Mouse (Mus musculus): Measurements from ENCODE around the gene Mad1l1. TPM values are rescaled to one million over a fixed set of nuclear protein-coding genes. Genes with fewer than 3 reads are reported as not detected.

Mad1l1 gene
- polyA plus RNA-seq, 1 experiment: 22.6 TPM

DNA sequence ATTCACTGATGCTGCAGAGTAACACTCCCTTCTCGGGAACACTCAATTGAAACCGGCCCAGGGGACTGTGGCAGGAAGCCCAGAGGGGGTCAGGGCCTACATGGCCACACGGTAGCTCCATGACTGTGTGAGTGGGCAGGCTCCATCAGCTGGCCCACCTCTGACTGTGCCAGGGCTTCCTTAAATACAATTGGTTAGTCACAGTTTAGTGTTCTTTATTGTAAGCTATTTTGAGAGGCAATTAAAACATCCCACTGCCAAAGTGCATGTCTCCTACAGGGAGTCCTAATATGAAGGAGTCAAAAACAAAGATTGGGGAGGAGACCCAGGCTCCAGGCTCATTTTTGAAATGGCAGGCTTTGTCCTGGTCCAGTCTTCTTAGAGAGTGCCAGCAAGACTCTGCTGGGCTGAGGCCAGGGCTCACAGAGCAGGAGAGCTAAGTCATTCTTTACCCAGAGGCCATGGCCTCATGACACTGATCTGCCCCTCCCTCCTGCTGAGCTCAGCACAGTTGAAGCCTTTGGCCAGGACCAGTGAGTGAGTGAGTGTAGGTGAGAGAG lies 297.3 kb downstream of the Mad1l1 start:
- no peak for TF ChIP-seq CTCF (IDR thresholded peaks at IDR 0.05; ENCODE audit: borderline replicate concordance, insufficient read depth, low read length)
- TF ChIP-seq POLR2A (IDR thresholded peaks at IDR 0.05; ENCODE audit: low read depth, low read length): no peak
- Histone ChIP-seq H3K27ac (ENCODE audit: insufficient read depth, low read length) (no peak overlapping the region), H3K4me3 (ENCODE audit: insufficient read depth, low read length) (no peak overlapping the region), H3K4me1 (ENCODE audit: control insufficient read depth, insufficient read depth, low read length) (no peaks in the 10 kb centered on the region)

DNA sequence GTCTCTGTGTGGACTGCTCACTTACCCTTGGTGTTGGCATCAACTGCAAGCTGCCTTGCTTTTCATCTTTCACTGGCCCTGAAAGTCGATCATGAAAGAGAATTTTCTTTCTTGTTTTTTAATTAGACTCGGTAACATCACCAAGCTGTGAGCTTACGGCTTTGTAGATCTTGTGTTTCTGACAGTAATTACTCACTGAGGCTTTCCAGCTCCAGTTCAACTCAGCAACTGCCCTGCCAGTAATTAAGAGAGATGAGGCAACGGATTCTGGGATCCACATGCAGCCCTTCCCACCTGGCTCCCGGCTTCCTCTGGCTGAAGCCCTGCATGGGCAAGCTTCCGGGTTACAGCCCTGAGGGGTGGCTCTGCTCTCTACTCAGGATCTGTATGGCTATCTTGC lies 298.5 kb downstream of the Mad1l1 start:
- H3K4me1 ChIP-seq (ENCODE audit: control insufficient read depth, insufficient read depth, low read length): no peaks in the 10 kb centered on the region; the same call in 1 of the 2 replicates
- no peak for TF ChIP-seq CTCF (IDR thresholded peaks at IDR 0.05; ENCODE audit: borderline replicate concordance, insufficient read depth, low read length)
- TF ChIP-seq POLR2A (IDR thresholded peaks at IDR 0.05; ENCODE audit: low read depth, low read length): no peak
- no peak overlapping the region for H3K4me3 ChIP-seq (ENCODE audit: insufficient read depth, low read length)
- no peak overlapping the region for H3K27ac ChIP-seq (ENCODE audit: insufficient read depth, low read length)

DNA sequence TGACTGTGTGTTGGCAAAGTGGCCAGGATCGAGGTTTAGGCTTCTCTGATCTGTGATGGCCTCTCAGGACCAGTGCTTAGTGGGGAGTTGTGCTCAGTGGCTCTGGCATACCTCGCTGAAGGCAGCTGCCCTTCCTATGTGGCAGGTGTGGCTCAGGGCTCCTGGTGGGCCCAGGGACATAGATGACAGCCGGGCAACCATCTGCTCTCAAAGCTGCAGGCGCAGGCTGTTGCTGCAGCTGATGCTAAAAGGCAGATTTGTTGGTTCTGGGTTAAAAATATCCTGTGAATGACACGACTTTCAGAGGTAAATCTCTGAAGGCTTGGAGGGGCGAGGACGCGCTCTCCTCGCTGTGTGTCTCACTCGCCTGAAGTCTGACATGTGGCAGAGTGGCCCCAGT lies 299.6 kb downstream of the Mad1l1 start:
- Histone ChIP-seq H3K27ac (ENCODE audit: insufficient read depth, low read length) (no peak overlapping the region), H3K4me3 (ENCODE audit: insufficient read depth, low read length) (no peak overlapping the region), H3K4me1 (ENCODE audit: control insufficient read depth, insufficient read depth, low read length) (no peaks in the 10 kb centered on the region; the same call in 1 of the 2 replicates)
- TF ChIP-seq CTCF (IDR thresholded peaks at IDR 0.05; ENCODE audit: borderline replicate concordance, insufficient read depth, low read length): no peak
- TF ChIP-seq POLR2A (IDR thresholded peaks at IDR 0.05; ENCODE audit: low read depth, low read length): no peak

DNA sequence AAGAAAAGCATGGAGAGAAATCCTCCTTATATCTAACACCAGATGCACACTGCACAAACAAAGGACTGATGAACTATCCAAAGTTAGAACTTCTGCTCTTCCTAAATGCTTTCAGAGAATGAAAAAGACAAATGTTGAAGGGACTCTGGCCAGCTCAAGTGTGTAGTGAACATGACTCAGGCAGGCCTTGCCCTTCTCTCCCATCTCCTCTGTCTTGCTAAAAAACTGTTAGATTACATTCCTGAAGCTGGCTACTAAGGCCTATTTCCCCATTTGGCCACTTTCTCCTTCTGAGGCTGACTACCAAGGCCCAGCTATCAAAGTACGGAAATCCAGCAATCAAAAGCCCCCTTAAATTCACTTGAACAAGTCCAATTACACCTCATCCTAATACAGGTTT lies 301.7 kb downstream of the Mad1l1 start:
- TF ChIP-seq POLR2A (IDR thresholded peaks at IDR 0.05; ENCODE audit: low read depth, low read length) (no peak), CTCF (IDR thresholded peaks at IDR 0.05; ENCODE audit: borderline replicate concordance, insufficient read depth, low read length) (no peak)
- no peak overlapping the region for H3K27ac ChIP-seq (ENCODE audit: insufficient read depth, low read length)
- no peak overlapping the region for H3K4me3 ChIP-seq (ENCODE audit: insufficient read depth, low read length)
- H3K4me1 ChIP-seq (ENCODE audit: control insufficient read depth, insufficient read depth, low read length): peaks cover 12% of the 10 kb centered on the region

DNA sequence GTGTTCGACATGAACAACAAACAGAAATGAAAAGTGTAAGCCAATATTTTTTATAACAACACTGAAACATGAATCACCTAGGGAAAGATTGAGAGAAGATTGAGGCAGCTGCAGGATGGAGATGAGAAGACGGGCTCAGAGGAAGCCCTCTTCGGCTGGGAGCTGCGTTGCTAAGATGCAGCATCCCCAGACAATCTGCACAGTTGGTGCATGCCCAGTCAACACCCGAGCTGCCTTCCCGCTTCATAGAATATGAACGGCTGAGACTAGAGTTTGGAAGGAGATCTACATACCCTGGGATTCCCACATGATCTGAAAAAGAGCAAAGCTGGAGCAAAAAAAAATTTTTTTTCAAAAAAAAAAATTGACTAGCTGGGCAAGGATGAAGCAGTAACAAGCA lies 302.6 kb downstream of the Mad1l1 start:
- Histone ChIP-seq H3K4me3 (ENCODE audit: insufficient read depth, low read length) (no peak overlapping the region), H3K27ac (ENCODE audit: insufficient read depth, low read length) (no peak overlapping the region), H3K4me1 (ENCODE audit: control insufficient read depth, insufficient read depth, low read length) (peaks cover 14% of the 10 kb centered on the region)
- TF ChIP-seq CTCF (IDR thresholded peaks at IDR 0.05; ENCODE audit: borderline replicate concordance, insufficient read depth, low read length) (no peak), POLR2A (IDR thresholded peaks at IDR 0.05; ENCODE audit: low read depth, low read length) (no peak)

DNA sequence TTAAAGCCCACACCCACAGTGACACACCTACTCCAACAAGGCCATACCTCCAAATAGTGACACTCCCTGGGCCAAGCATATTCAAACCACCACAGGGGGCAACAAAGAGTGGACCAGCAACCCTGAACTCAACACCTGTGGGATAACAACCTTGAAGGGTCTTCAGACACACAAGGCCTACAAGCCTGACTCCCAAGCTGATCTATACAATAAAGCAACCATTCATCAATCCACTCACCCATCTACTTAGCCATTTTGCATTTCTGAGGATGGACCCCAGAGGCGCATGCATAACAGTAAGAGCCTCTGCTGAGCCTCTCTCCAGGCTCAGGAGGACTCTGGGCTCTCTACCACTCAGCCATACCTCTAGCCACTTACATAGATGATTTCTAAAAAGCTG lies 304.5 kb downstream of the Mad1l1 start:
- Histone ChIP-seq H3K27ac (ENCODE audit: insufficient read depth, low read length) (no peak overlapping the region), H3K4me1 (ENCODE audit: control insufficient read depth, insufficient read depth, low read length) (peaks cover 17% of the 10 kb centered on the region), H3K4me3 (ENCODE audit: insufficient read depth, low read length) (no peak overlapping the region)
- TF ChIP-seq CTCF (IDR thresholded peaks at IDR 0.05; ENCODE audit: borderline replicate concordance, insufficient read depth, low read length) (no peak), POLR2A (IDR thresholded peaks at IDR 0.05; ENCODE audit: low read depth, low read length) (no peak)

DNA sequence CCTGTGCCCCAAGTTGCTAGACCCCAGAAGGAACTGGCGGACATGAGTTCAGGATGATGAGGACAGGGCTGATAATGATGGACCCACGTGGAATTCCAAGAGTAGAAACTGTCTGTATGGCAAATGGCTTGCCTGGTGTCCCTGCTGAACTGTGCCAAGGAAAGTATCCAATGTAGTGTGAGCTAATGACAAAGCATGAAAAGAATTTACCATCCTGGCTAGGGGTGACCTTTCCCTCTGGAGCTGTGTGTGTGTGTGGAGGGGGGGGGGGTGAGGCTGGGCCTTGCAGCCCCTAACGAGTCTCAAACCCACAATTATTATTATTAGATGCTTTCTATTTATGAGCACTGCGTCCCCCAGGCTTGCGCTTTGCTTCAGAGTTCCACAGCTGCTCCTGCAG lies 307.7 kb downstream of the Mad1l1 start:
- H3K4me1 ChIP-seq (ENCODE audit: control insufficient read depth, insufficient read depth, low read length): peaks cover 17% of the 10 kb centered on the region
- H3K4me3 ChIP-seq (ENCODE audit: insufficient read depth, low read length): no peak overlapping the region
- no peak for TF ChIP-seq POLR2A (IDR thresholded peaks at IDR 0.05; ENCODE audit: low read depth, low read length)
- no peak for TF ChIP-seq CTCF (IDR thresholded peaks at IDR 0.05; ENCODE audit: borderline replicate concordance, insufficient read depth, low read length)
- no peak overlapping the region for H3K27ac ChIP-seq (ENCODE audit: insufficient read depth, low read length)

DNA sequence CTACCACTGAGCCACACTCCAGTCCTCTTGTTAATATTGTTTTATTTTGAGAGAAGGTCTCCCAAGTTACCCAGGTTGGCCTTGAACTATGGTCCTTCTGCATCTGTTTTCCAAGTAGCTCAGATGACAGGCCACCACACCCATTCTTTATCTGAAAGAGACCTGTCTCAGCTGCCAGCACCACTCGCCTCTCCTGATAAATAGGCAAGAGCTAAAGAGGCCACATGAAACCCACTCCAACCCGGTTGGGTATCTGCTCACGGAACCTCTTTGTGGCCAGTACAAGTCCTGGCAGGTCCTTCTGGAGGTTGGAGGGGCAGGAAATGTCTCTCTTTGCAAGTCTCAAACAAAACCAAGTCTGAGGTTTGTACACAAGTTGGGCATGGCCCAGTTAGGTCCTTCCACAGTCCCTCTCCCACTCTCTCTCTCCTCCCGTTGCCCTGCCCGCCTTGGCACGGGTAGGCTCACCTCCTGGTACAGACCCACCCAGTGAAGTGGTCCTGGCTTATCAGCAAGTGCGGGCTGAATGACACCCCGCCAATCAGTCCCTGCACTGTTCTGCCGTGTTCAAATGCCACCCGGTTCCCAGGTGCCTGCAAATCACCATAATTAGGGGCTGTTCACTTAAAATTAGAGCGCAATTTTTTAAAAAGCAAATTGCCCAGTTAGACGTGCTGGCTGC lies 308.9 kb downstream of the Mad1l1 start:
- Histone ChIP-seq H3K4me1 (ENCODE audit: control insufficient read depth, insufficient read depth, low read length) (peaks cover 17% of the 10 kb centered on the region), H3K4me3 (ENCODE audit: insufficient read depth, low read length) (no peak overlapping the region), H3K27ac (ENCODE audit: insufficient read depth, low read length) (no peak overlapping the region)
- TF ChIP-seq POLR2A (IDR thresholded peaks at IDR 0.05; ENCODE audit: low read depth, low read length): no peak

DNA sequence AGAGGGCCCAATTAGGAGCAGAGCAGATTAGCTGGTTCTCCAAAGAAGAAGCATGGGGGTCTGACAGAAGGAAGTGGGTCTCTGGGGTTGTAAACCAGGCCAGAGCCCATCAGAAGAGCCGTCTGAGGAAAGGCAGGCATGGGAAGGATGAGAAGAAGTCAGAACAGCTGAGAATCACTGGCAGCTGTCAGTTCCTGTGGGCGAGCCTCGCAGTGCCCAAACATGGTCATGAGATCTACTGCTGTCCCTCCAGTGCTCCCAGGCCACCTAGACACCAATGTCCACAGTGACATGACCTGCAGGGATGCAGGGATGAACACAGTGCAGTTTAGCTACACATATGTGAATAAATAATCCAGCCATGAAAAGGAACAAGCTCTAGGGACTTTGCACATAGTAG lies 310.9 kb downstream of the Mad1l1 start:
- no peak overlapping the region for H3K27ac ChIP-seq (ENCODE audit: insufficient read depth, low read length)
- H3K4me3 ChIP-seq (ENCODE audit: insufficient read depth, low read length): no peak overlapping the region
- TF ChIP-seq CTCF (IDR thresholded peaks at IDR 0.05; ENCODE audit: borderline replicate concordance, insufficient read depth, low read length) (no peak), POLR2A (IDR thresholded peaks at IDR 0.05; ENCODE audit: low read depth, low read length) (no peak)
- peaks cover 7% of the 10 kb centered on the region for H3K4me1 ChIP-seq (ENCODE audit: control insufficient read depth, insufficient read depth, low read length)

DNA sequence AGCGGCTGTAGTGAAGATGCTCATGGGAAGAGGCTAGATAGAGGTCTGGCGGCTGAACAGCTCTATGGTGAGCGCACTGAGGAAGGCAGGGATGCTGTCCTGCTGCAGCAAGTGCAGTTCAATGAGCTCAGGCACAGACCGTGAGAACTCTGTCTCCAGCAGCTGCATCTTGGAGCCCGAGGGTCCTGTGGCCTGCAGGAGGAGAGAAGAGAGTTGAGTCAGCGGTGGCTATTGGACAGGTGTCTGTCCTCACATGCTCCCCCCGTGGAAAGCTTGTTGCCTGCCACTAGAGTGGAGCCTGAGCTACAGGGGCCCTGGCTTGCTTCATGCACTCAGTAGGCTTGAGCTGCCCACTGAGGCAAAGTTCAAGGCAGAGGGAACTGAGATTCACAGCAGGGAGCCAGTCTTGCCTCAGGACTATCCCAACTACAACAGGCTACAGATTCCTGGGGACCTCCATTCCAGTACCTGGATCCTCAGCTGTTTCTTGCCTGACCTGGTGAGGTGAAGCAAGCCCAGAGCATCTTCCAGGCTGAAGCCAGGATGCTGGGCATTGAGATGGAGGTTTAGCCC lies 312.2 kb downstream of the Mad1l1 start:
- H3K27ac ChIP-seq (ENCODE audit: insufficient read depth, low read length): no peak overlapping the region
- no peak overlapping the region for H3K4me3 ChIP-seq (ENCODE audit: insufficient read depth, low read length)
- TF ChIP-seq CTCF (IDR thresholded peaks at IDR 0.05; ENCODE audit: borderline replicate concordance, insufficient read depth, low read length): no peak
- H3K4me1 ChIP-seq (ENCODE audit: control insufficient read depth, insufficient read depth, low read length): peaks cover 5% of the 10 kb centered on the region

All from embryonic fibroblast, embryonic 13.5 days (primary cell).